Mouse (Mus musculus): ENCODE data around the gene 2610001J05Rik.

GRCm38 (mm10) chr6:13828877-13829276 is 42.4 kb downstream of the 2610001J05Rik start:
- TF ChIP-seq CTCF (IDR thresholded peaks at IDR 0.05; ENCODE audit: control insufficient read depth, insufficient read depth, low read length) (no peak), POLR2A (IDR thresholded peaks at IDR 0.05; ENCODE audit: borderline replicate concordance, control insufficient read depth, low read depth, low read length) (no peak)

Measured in bone marrow, adult 2 months (tissue).